Mouse (Mus musculus): ENCODE measurements around the gene Por. TPM values are rescaled to one million over a fixed set of nuclear protein-coding genes. Genes with fewer than 3 reads are reported as not detected.

Por gene
- total RNA-seq, 2 experiments from 2014 or later: 83.7 to 90.9 TPM

DNA sequence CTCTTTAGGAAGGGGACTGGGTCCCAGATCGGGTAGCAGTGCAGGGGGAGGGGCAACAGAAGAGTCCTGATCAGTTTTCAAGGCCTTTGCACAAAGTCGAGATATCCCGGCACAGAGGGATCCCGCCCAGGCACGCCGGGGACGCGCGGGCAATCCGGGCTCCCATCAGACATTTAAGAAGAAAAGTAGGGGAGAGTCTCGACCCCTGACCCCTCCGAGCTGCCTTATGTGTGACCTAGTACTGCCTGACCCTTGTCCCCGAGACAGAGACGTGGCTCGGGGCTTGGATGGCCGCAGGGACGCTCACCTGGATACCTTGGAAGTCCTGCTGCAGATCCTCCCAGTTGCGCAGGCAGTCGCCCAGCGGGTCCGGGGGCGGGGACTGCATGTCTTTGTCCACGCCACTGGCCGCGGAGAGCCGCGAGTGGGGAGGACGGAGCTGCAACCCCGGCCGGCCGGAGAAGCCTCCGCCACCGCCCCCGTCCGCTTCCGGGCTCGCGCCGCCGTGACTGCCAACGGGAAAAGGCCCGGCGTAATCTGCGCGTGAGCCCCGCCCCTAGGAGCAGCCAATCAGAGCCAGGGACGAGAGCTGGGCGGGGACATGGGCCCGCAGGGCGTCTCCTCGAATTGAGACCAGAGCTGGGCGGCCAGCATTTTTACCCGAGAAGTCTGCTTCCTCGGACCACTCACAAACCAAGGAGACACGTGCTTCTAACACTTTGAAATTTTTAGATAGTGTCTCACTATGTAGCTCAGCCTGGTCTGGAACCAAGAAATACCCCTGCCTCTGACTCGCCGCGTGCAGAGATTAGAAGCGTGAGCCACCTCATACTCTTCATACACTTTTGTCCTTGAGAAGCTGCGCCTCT lies 74.1 kb downstream of the Por start, which contains the start of gene Tmem120a:
Gene Tmem120a, minus strand, starts transcription at position 708 of the 869 bp plus-strand sequence.
- intact Hi-C loops (cut with DNase I): no loop called here
- peak; percentile 93 for DNase-seq (ENCODE audit: low spot score in 2 of 2)

DNA sequence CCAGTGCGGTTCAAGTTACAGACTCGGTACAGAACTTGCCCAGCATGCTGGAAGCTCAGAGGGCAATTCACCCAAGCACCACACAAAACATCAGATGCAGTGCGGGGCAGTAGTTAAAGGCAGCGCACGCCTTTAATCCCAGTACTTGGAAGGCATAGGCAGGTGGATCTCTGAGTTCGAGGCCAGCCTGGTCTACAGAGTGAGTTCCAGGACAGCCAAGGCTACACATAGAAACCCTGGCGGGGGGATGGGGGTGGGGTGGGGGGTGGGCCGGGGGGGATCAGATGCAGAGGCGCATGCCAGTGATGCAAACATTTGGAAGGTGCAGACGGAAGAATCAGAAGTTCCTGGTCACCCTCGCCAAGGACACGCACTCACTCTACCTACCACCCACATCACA lies 74.9 kb downstream of the Por start:
- intact Hi-C loops (cut with DNase I): no loop called here

DNA sequence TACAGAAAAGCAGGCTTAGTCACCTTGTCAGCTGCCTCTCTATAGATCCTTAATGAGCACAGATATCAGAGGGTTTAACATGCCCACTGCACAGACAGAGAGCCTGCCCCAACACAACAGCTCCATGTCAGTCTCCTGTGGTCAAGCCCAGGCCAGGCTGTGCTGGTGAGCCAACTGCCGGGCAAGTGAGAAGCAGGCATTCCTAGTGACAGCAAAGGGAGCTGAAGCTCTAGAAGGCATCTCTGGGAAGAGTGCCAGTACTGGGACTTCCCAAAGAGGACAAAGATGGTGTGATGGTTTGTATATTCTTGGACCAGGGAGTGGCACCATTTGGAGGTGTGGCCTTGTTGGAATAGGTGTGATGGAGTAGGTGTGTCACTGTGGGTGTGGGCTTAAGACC lies 81.2 kb downstream of the Por start:
- no peak for DNase-seq (ENCODE audit: low spot score in 2 of 2)
- intact Hi-C loops (cut with DNase I): no loop called here

More for the DNA sequence above, 74.9 kb downstream of the Por start:
- DNase-seq (ENCODE audit: low spot score in 2 of 2): no peak

DNA sequence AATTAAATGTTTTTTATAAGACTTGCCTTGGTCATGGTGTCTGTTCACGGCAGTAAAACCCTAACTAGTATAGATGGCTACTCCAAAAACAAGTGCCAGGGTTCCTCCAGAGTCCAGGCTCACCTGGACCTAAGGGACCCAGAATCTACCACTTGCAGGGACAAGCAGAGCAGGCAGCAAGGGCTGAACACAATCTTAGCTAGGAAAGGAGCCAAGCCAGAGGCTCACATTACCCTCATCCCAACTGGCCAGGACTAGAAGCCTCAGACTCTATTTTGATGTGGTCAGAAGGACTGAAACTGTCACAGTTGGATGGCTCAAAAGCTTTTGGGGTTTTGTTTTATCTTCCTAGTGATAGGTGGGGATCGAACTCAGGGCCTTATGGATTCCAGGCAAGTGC lies 81.8 kb downstream of the Por start:
- DNase-seq (ENCODE audit: low spot score in 2 of 2): no peak
- intact Hi-C loops (cut with DNase I): no loop called here

DNA sequence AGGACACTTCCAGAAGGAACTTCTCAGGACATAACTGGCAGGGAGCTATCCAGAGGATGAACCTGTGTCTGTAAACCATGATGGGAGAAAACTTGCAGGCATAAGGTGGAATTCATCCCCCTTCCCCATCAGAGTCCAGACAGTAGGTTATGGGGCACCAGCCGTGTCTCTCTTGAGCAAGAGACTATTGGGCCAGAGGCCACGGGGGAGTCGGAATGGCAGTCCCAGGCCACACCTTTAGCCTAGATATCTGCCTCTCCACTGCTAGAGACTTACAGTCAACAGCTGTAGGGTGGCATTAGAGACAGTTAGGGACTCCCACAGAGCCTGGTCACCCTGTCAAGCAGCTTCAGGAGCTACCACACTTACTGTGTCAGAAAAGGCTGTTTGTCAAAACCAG lies 92.0 kb downstream of the Por start:
- intact Hi-C loops (cut with DNase I): loop anchor here (2.0 to 5.0 kb wide), 3 partner anchors 130 to 360 kb away; partner anchors contain the start of gene Rhbdd2
- DNase-seq (ENCODE audit: low spot score in 2 of 2): no peak

DNA sequence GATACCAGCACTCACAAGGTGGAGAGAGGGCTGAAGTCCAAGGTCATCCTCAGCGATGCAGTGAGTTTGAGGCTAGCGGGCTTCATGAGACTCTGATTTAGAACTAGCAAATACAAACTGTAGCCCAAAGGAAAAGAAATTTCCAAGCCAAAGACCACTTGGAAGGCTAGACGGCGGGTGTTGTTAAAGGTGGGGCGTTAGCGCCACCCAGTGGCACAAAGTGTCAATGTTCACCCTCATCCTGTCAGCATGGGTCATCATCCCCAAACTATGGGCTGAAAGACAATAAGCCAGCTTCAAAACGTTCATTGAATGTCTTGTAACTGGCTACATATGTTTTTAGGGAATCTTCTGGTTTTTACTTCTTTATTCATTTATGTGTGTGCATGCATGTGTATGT lies 93.7 kb downstream of the Por start:
- peak; percentile 39 to 59 for DNase-seq (ENCODE audit: low spot score in 2 of 2)
- intact Hi-C loops (cut with DNase I): loop anchor here (1.0 to 5.0 kb wide), 4 partner anchors 131 to 361 kb away; partner anchors contain the start of gene Rhbdd2

DNA sequence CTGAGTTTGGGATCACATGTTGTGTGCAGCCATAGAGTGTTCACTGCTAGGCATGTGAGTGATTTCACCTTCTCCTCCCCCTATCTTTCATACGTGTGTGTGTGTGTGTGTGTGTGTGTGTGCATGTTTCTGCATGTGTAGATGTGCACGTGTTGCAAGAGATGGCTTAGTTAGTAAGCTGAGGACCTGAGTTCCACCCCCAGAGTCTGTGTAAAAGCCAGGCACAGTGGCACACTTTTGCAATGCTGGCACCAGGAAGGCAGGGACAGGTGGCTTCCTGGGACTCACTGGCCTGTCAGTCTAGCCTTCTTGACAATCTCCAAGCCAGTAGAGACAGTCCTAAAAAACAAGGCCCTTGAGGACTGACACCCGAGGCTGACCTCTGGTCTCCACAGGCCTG lies 95.1 kb downstream of the Por start:
- intact Hi-C loops (cut with DNase I): loop anchor here (5.0 kb wide), 2 partner anchors 133 to 363 kb away; partner anchors contain the start of gene Rhbdd2
- DNase-seq (ENCODE audit: low spot score in 2 of 2): no peak

DNA sequence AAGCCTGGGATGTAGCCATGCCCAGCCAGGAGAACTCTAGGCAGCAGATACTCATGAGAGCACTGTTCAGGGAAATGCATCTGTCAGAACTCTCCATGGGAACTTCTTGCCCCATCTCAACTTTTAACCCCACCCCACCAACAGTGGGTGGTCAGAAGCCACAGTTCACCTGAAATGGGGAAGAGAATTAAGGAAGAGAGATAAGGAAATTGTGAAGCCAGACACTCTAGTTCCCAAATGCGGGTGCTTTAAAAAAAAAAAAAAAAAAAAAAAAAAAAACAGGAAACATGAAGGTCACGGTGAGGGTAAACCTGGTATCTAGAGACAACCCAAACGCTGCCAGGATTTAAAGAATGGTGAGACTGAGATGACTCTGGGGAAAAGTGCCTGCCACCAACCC lies 102.7 kb downstream of the Por start:
- intact Hi-C loops (cut with DNase I): no loop called here
- no peak for DNase-seq (ENCODE audit: low spot score in 2 of 2)

DNA sequence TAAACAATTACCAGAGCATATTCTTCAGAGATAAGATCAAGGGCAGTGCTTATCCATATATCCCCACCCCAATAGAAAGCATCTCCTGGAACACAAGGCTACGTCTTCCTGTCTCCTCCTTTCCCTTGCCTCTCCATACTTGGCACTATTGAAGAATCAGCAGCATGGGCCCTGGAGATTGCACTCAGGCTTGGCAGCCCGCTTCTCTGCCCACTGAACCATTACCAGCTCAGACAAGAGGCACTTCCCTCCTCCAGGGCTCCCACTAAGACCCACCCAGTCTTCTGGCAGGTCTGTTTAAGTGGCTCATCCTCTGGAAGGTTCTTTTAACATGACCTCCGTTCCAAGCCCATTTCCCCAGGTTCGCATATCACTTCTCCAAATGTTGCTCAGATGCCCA lies 106.7 kb downstream of the Por start:
- no peak for DNase-seq (ENCODE audit: low spot score in 2 of 2)
- intact Hi-C loops (cut with DNase I): loop anchor here (5.0 kb wide), 1 partner anchor 144 kb away; the partner anchor contains the start of gene Rhbdd2

DNA sequence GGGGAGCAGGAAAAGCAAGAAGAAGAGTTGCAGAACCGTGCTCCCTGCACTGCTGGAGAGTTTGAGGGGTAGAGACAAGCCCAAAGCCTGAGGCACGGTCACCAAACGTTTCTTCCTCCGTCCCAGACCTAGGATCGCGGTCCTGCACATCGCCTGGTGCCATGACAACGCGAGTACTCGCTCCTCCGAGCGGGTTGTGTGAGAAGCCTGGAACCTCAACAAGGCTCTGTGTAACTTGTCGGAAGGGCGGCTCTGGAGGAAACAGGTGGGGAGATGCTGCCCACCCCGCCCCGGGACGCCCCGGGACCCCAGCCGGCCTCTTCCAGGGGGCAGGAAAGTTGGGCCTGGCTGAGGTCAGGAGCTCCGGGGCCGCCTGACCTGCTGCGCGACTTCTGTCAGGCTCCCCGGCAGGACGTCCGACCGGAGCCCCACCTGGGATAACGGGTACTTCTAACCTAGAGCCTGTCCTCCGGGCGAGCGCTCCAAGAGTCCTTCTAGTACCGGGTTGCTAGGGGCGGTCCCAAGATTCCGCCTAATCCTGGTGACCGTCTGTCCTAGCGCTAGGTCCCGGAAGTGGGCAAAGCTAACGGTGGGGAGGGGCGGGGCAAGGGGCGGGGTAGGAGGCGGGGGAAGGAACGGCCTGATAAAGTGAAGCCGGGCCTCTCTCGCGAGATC lies 108.1 kb downstream of the Por start, which contains the start of gene Styxl1:
Gene Styxl1, minus strand, starts transcription at position 590 of the 675 bp plus-strand sequence.
- DNase-seq (ENCODE audit: low spot score in 2 of 2): no peak
- intact Hi-C loops (cut with DNase I): loop anchor here (5.0 kb wide), 1 partner anchor 146 kb away; the partner anchor contains the start of gene Rhbdd2

DNA sequence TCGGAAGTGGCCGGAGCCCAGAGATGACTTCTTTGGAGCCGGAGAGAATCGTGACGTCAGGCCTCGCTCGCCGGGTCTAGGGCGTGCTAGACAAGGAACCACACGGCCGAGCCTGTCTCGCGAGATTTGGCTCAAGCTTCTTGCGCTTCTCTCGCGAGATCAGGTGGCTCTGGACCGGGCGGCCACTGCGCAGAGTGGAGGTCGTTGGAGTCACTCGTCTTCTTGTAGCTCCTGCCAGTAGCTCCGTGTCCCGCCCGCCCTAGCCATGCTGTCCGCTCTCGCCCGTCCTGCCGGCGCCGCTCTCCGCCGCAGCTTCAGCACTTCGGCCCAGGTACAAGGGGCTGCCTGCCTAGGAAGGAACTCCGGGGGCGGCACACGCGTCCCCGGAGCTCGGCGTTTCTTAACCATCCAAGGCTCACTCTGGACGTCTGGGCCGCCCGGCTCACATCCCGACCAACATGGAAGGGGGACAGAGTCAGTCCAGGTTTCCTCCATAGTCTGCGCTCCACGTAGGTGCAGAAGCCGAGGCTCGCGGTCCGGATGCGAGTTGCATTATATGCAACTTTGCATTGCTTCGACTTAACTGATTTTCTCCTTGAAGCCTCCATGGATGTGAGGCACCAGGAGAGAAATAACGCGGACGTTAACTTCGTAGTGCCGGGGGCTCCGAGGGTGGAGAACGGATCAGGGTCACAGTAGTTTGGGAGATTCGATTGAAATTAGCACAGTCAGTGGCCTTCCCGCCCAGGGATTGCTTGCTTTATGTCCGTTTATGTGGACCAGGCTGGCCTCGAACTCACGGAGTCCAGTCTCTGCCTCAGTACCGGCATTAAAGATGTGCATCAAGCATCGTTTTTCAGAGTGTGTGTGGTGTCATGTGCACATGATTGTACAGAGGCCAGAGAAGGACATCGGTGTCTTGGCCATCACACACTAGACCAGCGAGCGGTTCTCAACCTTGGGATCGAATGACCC lies 108.9 kb downstream of the Por start, which contains the start of gene Mdh2:
Gene Mdh2, plus strand, starts transcription at position 10 of the 975 bp plus-strand sequence.
- DNase-seq (ENCODE audit: low spot score in 2 of 2): peak; percentile 98 to 99
- intact Hi-C loops (cut with DNase I): loop anchor here (5.0 kb wide), 1 partner anchor 146 kb away; the partner anchor contains the start of gene Rhbdd2

DNA sequence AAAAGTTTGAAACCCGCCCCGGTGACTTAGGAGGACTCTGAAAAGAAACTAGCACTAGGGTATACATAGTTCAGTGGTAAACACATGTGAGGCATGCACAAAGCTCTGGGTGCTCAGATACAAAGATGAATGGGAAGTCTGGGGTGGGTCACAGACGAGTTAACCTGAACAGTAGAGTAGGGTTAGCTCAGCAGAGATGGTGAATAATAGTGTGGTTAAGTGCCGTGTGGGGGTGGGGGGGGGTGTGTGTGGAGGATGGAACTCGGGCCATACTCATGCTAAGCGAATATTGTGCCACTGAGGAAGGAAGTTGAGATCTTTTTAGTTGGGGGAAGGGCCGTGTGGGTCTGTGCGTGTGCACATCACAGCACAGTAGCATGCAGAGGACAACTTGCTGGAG lies 110.5 kb downstream of the Por start:
- intact Hi-C loops (cut with DNase I): no loop called here
- DNase-seq (ENCODE audit: low spot score in 2 of 2): no peak

DNA sequence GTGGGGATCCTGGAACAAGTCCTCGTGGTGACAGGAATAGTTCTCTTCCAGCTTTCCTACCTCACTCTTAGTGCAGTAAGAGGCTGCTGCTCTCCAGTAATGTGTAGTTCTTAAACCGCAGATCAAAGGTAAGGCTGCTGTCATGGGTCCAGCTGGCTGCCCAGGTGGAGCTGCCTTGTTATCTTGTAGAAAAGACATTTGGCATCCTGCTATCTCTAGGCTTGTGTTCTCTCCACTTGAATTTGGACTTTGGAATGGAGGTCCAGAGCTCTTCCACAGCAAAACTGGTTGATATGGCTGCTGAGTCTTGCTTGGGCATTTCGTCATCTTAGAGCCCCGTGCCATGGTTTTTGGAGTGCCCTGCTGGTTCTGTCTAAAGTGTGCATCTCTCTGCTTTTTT lies 113.1 kb downstream of the Por start:
- intact Hi-C loops (cut with DNase I): no loop called here
- no peak for DNase-seq (ENCODE audit: low spot score in 2 of 2)

Small RNAs within 50 kb of the gene (microRNA-seq; reads per million reads assigned to microRNA genes)
- 2.0 reads per million for gene Mir7034

Other genes starting within 250 kb of the Por start
- gene Hip1, start 124.9 kb upstream of the Por start, total RNA-seq (2021): 10 to 100 TPM; 44.6 to 61.3 TPM
- gene Ccl26, start 106.5 kb upstream of the Por start, total RNA-seq (2021): not detected
- gene Ccl24, start 97.0 kb upstream of the Por start, total RNA-seq (2021): under 1 TPM in 1 of 2 experiments, not detected in 1; 0.64 TPM
- gene Rhbdd2, start 37.4 kb upstream of the Por start, total RNA-seq (2021): 10 to 100 TPM; 77.2 to 90.2 TPM
- gene Tmem120a, start 74.4 kb downstream of the Por start, total RNA-seq (2021): 10 to 100 TPM; 15.6 to 18.0 TPM
- gene Styxl1, start 108.4 kb downstream of the Por start, total RNA-seq (2021): not detected
- gene Mdh2, start 108.4 kb downstream of the Por start, total RNA-seq (2021): 100 to 1,000 TPM; 374 to 435 TPM
- gene Srrm3, start 136.9 kb downstream of the Por start, total RNA-seq (2021): 100 to 1,000 TPM in 1 of 2 experiments, 10 to 100 TPM in 1; 65.0 to 119 TPM
- 10 to 100 TPM; 11.6 to 24.2 TPM for gene Hspb1, start 217.9 kb downstream of the Por start, total RNA-seq (2021)

Data from left cerebral cortex, postnatal 36 days (tissue).